Mouse (Mus musculus): ENCODE measurements around the gene Abi1.

DNA sequence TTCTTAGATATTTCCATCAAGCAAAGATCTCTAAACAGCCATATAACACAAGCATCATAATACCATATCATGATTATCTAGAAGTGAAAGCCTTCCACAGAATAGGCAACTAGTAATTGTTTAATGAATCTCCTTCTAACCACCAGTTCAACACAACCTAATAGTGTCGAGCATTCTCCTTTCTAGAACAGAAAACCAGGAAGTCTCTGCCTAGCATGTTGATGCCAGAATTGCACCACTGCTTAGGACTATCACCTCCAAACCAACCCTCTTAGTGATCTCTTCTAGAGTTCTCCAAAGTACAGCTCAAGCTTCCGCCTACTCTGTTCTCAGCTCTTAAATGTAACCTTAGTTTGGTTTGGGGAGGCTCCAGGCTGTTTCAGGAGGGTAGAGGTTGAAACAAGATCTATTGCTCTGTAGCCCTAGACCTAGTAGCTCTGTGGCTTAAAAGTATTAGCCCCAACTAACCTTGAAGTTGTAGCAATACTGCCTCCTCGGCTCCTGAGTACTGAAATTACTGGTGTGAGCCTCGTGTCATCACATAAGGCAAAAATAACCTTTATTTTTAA is 16.2 kb downstream of the Abi1 start:
- TF ChIP-seq CTCF (IDR thresholded peaks at IDR 0.05; ENCODE audit: extremely low read depth, insufficient read length, insufficient replicate concordance, low read depth, low read length), result no peak
- no peak for TF ChIP-seq POLR2A (IDR thresholded peaks at IDR 0.05; ENCODE audit: low read depth, low read length)
